Mouse (Mus musculus) activated CD4-positive, CD25-positive, alpha-beta regulatory T cell, adult 9 weeks (primary cell): Measurements from ENCODE around the gene Afap1l2. TPM values are rescaled to one million over a fixed set of nuclear protein-coding genes. Genes with fewer than 3 reads are reported as not detected.

Experiments
- polyA plus RNA-seq: library from polyadenylated mRNA; unstranded; fragments of 100-300 nt; shearing (Covaris generic); gene quantifications from one replicate; pipeline ENCODE4 v1.2.1, GENCODE M21; 2017

Gene Afap1l2
- not detected for polyA plus RNA-seq

DNA sequence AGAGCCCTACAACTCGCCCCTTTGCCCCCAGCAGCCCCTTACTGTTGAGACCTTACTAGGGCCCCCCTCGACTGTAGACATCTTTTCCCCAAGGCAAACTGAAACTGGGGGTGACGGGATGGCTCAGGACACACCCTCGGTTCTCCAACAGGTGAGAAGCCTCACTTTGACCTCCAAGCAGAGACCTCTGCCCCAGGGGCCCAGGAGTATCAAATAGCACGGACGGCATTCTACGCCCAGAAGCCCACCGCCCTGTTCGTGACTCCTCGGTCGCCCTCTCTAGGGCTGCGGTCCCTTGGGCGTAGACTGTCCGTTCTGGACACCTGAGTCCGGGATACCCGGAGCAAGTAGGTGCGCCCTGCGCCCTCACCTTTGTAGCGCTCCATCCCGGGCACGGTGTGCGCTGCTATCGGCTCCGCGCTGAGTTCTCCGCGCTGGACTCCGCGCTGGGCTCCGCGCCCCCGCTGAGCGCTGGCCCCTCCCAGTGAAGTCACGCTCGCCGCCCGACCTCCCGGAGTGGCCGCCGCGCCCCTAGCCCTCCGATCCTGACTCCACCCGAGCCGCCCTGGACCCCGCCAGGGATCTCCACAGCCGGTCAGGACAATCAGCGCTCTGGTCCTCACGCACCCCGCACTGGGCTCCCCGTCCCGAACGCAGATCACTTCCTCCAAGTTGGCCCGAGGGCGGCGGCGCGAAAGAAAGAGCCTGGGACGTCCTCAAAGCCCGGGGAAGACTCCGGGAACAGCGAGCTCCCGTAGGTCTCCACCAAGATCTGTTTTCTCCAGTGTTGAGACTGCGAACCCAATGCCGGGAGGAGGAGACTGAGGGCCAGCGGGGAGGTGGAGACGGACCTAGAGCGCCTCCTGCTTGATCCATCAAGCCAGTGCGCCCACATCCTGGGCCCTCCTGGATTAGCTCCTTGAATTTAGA, at the start of gene Afap1l2:
TSS of gene Afap1l2 (minus strand) at position 448 of the 930 bp plus-strand sequence.

DNA sequence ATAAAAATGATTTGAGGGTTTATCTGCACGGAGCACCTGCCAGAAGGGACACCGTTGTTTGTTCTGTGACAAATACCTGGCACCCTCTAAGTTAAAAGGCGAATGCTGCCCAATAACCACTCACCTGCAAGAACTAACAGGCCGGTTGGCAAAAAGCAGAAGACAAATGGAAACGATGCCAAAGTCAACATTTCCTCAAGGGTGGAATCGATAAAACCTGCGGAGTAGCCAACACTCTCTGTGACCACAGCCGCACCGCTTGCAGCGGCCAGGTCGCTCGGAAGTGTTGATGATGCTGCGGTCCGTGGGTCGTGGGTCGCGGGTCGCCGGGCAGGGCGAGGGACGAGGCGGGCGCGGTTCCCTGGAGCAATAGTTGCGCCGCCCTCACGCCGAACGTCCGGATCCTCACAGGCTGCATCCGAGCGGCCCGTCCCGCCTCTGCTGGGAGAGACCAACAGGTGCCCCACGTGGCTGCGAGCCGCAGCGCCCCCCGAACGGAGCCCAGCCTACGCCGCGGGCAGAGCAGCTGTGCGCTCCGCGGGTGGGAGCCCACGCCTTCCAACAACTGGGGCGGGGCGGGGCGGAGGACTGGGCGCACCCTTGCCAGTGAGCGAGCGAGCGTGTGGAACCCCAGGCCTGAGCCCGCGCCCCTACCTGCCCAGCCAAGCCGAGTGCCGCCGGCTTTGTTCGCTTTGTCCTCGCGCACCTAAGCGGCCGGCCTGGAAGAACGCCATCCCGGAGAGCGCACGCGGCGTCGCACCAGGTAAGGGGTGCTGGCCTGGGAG, 134.0 kb downstream of the Afap1l2 start, which contains the start of gene Vwa2:
TSS of gene Vwa2 (plus strand) at position 434 of the 785 bp plus-strand sequence.

Other genes starting within 250 kb of the Afap1l2 start
- 22.3 TPM for gene Ccdc186, start 186.0 kb downstream of the Afap1l2 start, polyA plus RNA-seq
- gene Tdrd1, start 182.0 kb downstream of the Afap1l2 start, polyA plus RNA-seq: not detected
- gene Vwa2, start 134.0 kb downstream of the Afap1l2 start, polyA plus RNA-seq: not detected